Mouse (Mus musculus): Measurements from ENCODE around the gene Shf.
"Not testable (repeated sequence)": the region's sequence is repeated elsewhere in the genome, so short reads cannot be mapped to it uniquely, and the experiment has no call there.

Gene Shf

DNA sequence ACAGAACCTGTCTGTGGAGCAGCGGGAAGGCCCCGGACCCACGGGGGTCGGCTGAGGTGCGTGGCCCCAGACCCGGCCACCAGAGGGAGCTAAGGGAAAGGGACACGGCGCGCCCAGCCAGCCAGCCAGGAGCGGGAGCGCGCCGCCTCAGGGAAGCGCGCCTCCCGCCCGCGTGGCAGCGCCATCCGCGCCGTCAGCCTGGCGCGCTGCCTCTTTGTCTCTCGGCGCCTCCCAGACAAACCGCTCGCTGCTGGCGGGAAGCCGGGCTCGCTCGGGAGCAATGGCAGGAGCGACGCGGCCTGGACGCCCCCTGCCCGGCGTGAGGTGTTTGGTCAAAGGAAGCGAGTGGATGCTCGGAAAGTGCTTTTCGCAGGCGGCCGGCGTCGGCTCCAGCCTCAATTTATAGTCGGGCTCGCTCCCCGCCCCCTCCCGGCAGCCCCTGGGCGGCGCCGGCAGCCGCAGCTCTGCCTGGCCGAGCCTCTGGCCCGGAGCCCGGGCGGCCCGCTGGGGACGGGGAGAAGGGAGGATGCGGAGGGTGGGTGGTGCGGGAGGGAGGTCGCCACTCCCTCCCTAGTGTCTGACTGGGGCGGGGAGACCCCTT is 20.3 kb downstream of the Shf start:
- DNase-seq (ENCODE audit: low spot score in 2 of 2), result peak; percentile 89 to 91

DNA sequence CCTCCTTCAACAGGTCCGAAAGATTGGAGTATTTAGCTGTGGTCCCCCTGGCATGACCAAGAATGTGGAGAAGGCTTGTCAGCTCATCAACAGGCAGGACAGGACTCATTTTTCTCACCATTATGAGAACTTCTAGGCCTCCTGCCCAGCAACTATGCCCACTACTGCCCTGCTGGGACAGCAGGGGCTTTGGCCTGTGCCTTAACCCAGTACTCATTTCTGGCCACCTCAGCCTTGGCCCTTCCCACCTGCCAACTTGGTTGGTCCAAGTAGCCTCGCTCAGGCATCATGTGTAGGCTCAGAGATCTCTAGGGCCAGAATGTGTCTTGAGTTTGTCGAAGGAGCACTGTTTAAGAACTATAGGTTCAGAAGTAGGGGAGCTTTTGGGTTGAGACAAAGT is 21.7 kb downstream of the Shf start:
- DNase-seq (ENCODE audit: low spot score in 2 of 2), result no peak

DNA sequence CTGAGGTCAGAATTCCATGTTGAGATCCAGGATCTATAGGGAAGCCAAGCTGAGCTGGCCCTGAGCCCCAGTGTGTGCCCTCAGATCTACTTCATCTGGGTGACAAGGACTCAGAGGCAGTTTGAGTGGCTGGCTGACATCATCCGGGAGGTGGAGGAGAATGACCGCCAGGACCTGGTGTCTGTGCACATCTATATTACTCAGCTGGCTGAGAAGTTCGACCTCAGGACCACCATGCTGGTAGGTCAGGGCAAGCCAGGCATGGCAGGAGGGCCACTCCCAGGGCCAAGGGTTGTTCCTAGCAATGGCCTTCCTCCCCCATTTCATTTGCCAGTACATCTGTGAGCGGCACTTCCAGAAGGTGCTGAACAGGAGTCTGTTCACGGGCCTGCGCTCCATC is 22.8 kb downstream of the Shf start:
- not testable (repeated sequence) for DNase-seq (ENCODE audit: low spot score in 2 of 2)

DNA sequence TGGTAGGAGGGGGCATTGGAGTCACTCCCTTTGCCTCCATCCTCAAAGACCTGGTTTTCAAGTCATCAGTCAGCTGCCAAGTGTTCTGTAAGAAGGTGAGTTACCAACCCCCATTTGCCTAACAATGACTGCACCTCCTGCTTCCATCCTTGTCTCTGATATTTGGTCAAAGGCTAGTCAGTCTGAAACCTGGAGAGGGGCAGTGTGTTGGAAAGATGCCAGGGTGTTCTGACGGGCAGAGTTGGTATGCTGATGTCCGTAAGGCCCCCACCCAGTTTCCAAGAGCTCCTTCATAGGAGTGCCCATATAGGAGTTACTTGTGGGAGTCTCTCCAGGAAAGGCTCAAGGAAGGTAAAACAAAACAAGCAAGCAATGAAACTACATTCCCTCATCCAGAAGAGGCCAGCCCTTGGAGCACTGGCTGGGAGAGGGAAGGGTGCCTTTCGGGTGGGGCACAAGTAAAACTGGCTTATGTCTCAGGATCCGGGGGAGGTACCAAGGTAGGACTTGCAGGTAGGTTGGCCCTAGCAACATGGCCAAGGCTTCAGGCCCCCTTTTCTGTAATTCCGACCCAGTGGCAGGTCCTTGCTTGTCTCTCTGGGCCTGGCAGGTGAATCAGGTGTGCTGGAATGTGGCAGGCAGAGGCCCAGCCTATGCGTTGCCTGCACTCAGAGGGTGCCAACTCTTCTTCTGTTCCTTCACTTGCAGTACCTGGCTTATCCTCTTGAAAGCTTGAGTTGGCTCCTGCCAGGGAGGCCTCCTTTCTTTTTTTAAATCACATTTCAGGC is 23.7 kb downstream of the Shf start:
- peak in 1 of 2 experiments; percentile 54 for DNase-seq (ENCODE audit: low spot score in 2 of 2)

DNA sequence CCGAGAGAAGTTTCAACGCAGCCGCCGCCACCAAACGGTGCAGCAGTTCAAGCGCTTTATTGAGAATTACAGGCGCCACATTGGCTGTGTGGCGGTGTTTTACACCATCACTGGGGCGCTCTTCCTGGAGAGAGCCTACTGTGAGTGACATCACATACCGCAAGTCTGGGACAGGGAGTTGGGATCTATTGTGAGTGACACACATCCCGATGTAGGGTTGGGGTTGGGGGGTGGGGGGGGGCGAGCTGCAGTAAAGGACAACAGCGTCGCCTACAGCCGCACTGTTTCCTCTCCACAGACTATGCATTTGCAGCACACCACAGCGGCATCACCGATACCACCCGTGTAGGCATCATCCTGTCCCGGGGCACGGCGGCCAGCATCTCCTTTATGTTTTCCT is 31.7 kb downstream of the Shf start:
- DNase-seq (ENCODE audit: low spot score in 2 of 2), result no peak

DNA sequence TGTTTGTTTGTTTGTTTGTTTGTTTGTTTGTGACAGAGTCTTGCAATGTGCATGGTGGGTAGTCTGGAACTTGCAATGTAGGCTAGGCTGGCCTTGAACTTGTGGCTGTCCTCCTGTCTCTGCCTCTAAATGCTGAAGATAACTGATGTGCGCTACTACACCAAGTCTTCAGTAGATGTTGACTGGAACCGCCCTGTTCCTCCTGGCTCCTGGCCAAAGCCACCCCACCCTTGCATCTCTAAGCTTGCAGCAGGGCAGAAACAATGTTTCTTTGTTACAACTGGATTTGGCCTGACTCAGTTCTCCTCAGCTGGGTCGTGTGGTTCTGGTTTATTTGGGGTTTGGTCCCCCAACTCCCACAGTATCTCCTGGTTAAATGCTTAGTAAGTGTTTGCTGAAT is 34.8 kb downstream of the Shf start:
- DNase-seq (ENCODE audit: low spot score in 2 of 2), result peak in 1 of 2 experiments; percentile 75

DNA sequence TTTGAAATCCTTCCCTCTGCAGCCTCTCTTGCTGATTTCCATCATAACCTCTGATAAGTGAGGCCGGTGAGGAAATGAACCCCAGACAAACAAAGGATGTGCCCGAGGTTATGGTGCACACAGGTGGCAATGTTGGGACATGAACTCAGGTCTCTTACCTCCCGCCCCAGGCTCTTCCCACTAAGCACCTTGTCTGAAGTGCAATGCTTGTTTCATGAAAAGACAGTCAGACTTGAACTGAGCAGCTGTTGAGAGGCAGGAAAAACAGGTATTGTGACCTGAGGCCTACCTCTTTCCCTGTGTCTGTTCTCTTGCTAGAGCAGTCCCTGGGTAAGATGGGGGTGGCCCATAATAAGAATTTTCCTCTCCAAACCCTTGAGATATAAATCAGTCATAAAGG is 36.7 kb downstream of the Shf start:
- no peak for DNase-seq (ENCODE audit: low spot score in 2 of 2)

DNA sequence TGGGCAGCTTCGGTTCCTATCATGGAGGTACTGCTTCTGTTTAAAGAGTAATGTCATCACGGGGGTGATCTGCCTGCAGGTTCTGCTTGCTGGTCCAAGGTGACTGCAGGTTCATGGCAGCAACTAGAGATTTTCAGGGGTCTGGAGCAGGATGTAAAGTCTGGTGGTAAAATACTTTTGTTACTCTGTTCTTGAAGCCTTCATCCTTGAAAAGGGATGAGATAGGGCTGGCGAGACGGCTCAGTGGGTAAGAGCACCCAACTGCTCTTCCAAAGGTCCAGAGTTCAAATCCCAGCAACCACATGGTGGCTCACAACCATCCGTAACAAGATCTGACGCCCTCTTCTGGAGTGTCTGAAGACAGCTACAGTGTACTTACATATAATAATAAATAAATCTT is 38.6 kb downstream of the Shf start:
- not testable (repeated sequence) for DNase-seq (ENCODE audit: low spot score in 2 of 2)

DNA sequence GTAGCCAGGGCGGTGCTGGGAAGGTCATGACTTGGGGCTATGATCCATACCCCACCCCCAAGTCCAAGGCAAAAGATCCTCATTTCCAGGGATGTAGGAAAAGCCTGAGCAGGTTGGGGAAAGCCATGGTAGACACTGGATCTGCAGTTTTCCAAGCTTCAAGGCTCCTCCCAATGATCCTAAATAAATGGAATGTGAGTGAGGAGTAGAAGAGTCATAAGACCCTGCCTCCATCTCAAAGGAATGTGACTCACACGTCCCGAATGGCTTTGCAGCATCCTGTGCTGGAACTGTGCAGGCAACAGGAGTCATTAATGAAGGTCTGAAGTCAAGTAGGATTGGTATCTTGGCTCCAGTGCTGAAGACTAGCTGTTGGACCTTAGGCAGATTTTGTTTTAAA is 41.0 kb downstream of the Shf start:
- no peak for DNase-seq (ENCODE audit: low spot score in 2 of 2)

DNA sequence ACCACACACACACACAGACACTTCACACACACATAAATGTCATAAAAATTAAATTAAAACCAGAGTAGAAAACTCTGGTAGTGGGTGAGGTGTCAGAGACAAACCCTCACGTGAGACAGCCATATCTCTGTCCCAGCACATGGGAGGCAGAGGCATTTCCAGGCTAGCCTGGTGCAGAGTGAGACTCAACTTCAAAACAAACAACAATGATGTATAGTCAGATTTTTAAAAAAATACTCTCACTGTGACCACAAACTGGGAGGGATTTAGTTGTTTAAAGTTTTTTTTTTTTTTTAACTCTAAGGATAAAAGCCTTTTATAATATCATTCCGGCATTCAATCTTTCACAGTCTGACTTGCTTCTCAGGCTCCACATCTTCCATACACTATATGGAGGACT is 43.6 kb downstream of the Shf start:
- DNase-seq (ENCODE audit: low spot score in 2 of 2), result no peak

DNA sequence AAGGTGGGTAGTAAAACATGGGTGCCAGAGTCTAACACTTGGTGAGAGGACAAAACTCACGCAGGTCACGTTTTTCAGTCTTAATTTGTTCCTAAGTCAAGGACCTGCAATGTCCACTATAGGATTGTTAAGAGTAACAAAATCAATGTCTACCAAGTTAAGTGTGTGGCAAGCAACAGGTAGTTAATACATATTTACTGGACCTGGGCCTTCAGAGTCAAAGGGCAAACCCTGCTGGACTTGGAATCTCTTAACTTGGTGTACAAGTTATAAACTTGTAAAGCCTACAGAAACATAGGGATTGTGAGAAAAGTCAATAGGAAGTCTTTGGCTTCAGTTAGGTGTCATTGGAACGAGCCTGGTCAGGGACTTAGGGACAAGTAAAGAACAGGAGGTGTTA is 44.4 kb downstream of the Shf start:
- no peak for DNase-seq (ENCODE audit: low spot score in 2 of 2)

DNA sequence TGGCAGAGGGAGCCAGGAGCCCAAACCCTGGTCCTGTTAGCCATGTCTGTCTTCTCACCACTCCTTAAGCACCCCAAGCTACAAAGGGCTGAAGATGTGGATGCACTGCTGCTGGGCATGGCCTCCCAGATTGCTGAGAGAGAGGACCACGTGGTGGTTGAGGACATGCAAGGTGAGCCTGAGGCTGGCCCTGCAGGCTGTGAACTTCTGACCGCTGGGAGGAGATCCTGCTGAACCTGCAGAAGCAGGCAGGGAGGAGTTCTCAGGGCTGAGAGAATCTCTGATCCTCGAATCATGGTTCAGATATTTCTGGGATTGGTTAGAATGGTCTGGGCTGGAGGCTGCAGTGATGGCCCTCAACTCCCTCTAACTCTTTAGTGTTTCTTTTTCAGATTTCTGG is 45.0 kb downstream of the Shf start:
- DNase-seq (ENCODE audit: low spot score in 2 of 2), result no peak

DNA sequence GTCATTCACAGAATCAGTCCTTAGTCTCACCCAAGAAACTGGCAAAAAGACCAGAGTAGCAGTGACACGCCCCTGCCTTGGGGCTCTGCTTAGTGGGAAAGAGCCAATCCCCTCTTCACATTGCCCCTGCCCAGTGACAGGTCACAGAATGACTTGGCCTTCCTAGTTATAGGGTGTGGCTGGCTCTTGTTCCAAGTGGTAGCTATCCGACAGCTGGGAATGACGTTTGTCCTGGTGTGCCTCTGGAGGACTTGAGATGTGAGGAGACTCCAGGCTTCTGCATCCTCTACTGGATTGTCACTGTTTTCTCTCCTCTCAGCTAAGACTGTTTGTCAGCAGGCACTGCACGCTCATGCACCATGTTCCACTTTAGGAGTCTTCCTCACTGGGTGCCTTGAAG is 51.6 kb downstream of the Shf start:
- no peak for DNase-seq (ENCODE audit: low spot score in 2 of 2)

DNA sequence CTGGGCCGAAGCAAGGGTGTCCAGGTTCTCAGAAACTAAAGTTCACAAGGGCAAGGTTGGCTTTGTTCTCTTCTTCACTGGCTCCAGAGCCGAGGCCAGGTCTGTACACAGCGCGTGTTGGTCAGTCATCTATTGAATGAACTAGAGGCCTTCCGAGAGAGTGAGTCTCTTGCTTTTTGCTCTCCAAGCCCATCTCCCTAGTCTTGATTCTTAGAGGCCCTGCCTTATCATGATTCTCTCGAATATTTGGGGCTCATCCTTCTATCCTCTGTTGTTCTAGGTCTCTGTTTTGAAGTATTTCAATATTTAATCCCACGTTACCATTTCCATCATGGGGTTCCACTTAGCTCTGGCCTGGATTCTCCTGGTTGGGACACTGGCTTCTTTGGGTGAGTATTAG is 53.6 kb downstream of the Shf start, which contains the start of gene Duox1:
Gene Duox1, plus strand, starts transcription at position 301 of the 400 bp plus-strand sequence.
- DNase-seq (ENCODE audit: low spot score in 2 of 2), result no peak

DNA sequence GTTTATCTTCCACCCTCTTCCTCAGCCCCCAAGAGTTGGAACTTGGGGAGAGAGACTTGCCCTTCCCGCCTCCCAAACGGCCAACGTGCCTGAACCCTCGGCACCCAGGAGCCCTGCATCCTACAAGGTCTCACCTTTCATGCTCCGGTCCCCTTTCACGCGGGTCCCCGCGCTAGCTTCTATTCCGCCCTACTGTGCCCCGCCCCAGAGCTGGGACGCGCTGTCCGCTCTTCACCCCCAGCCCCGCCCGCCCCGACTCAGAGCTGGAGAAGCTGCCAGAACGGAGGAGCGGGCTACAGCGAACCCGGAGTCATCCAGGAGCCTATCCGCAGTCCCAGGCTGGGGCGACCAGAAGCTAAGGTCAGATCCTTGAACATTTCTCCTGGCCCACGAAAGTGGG is 55.4 kb downstream of the Shf start, which contains the start of gene Duoxa1:
Gene Duoxa1, minus strand, starts transcription at position 195 of the 400 bp plus-strand sequence.
- no peak for DNase-seq (ENCODE audit: low spot score in 2 of 2)

DNA sequence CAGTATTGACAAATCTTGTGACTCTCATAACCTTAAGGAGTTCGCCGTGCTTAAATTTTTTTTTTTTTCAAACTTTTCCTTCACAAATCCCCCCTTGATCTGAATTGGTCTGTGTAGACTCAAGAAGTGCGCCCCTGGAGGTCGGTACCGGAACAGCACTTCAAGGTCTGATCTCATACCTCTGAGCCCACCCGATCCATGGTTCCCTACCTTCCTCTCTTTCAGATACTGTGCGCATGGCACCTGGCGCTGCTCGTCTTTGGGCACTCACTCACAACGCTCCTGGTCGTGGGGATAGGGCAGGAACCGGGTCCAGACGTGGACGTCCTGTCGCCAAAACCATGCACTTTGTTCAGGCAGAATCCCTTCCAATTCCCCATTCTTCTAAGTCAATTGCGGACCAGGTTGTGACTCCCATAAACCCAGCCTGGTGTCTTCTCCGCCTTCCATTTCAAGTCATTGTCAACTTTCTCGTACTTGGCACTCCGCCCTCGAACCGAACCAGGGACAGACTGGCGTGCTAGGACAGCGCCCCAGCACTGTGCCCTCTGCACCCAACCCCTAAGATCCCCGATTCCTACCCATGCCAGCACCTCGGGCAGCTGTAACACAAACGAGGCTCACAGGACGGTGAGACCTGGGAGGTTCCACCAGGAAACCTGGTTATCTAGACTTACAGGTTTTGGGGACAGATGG is 56.1 kb downstream of the Shf start:
- DNase-seq (ENCODE audit: low spot score in 2 of 2), result peak; percentile 43 to 80

DNA sequence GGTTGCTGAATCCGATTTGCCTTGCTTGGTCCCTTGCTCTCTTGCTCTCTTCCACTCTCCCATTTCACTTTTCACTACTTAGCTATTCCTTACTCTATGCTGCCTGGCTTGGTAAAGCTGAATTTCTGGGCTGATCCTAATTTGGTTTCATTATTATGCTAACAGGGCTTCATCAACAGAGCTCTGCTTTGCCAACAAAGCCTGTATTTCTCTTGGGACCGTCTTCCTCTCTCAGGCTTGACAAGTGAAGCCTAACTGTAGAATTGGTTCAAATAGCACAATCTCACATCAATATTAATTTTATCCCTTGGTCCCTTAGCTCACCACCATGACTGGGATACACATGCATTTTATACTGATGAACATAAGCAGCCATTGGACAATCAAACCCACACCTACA is 57.4 kb downstream of the Shf start:
- no peak for DNase-seq (ENCODE audit: low spot score in 2 of 2)

DNA sequence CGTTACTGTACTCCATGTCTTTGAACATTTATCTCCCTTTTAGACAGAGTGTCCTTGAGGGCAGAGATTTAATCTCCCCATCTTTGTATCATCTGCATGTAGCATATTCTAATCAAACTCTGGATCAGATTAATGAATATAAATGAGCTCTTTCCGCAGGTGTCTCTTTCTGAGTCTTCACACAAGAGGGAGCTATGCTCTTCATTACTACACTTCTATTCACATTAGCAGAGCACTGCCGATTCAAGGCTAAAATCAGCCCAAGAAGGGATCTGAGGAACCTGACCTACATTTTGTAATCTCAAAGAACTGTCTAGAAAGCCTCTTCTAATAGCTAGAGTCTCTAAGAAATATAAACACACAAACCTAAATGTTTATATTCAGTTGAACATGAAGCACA is 59.3 kb downstream of the Shf start:
- DNase-seq (ENCODE audit: low spot score in 2 of 2), result no peak

DNA sequence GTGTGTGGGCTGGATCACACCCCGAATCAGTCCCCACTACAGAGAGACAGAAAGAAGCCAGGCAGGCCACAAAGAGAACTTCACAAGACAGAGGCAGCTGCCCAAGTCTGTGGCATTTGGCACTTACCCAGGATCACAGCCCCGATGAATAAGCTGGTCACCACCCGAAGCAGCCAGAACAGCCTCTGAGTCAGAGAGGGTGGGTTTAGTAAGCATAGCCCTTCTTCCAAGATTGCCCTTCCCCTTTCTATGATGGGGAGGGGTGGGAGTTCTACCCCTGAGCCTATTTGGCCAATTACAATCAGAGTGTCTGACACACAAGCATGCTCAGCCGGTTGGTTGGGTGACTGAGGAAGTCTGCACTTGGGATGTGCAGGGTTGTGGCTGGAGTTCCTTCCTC is 62.8 kb downstream of the Shf start:
- no peak for DNase-seq (ENCODE audit: low spot score in 2 of 2)

DNA sequence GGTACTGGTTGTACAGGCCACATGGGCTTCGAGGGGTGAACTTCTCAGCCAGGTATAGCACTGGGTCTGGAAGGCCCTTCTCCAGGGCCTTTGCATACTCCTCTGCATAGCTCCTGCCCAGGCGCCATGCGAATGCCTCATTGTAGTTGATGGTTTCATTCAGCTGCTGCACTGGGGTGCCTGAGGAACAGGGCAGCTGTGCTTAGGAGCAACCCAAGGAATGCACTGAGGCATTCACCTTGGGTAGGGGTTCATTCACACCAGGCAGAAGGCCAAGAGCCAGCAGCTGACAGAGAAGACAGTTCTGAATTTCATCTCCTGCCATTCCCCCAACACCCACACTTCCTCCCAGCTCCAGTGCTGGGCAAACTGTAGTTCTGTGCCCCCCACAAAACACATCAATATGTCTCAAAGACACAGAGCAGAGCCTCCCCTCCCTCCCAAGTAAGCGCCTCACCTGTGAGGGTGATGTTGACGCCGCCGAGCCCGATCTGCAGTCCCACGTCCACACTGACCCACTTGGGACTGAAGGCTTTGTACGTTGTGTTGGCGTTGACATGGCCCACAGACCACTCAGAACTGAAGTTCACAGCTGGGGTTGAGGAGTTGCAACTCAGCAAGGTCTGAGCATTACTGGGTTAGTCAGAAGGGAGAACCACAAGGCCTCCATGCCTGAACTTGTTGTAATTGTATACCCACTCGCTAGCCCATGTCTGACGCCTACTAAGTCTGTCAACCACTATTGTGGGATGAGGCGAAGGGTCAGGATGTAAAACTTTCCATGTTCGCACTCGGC is 63.7 kb downstream of the Shf start:
- DNase-seq (ENCODE audit: low spot score in 2 of 2), result no peak

DNA sequence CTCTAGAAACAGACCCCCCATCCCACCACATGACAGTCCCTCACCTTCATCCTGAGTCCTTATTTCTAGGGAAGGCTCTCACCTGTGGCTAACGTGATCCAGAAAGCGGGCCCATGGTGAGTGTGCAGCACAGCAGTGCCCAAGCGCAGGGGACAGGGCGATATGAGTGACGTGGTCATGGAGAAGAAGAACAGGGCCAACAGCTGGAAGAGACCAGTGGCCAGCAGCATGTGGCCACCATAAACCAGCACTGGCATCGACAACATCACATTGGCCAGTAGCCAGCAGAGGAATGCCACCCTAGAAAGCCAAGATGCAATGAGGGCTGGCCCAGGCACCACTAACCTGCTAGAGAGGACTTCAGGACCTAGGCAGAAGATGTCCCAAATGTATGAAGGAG is 64.4 kb downstream of the Shf start:
- DNase-seq (ENCODE audit: low spot score in 2 of 2), result no peak

Data from urinary bladder, postnatal 4 days (tissue).